Mouse (Mus musculus) layer of hippocampus, postnatal 10 days (tissue): Measurements from ENCODE around the gene Bhlhe40. TPM values are rescaled to one million over a fixed set of nuclear protein-coding genes. Genes with fewer than 3 reads are reported as not detected.

Experiments used
- DNase-seq, 2 experiments: peaks; one replicate each; pipeline ENCODE4 v3.0.0; 2021; ENCODE audit warnings: low spot score in 2 of 2
- total RNA-seq, 2 experiments: library from RNA; stranded (reverse); gene quantifications; 2 replicates each; pipeline ENCODE4 v1.2.3; 2021

Bhlhe40 gene
- total RNA-seq, 2 experiments from 2014 or later, result 36.9 to 49.7 TPM

DNA sequence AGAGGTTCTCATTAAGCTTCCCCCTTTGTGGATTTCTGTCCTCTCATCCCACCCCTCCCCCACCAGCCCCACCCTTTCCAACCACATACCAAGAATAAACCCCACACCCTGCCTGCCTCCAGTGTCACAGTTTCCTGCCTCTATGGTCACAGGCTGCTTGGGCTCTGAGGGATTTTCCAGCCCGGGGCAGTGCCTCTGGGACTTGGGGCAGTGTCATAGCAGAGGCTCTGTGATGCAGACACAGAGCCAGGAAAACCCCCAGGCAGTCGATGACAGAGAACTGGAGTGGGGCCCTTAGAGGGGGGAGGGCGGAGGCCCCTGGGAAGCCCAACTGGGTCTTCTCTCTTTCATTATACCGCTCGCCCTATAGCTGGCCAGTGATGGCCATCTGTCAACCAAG is 27.9 kb downstream of the Bhlhe40 start:
- DNase-seq, result no peak

GRCm38 (mm10) chr6:108692986-108693385 is 32.6 kb downstream of the Bhlhe40 start:
- DNase-seq, result no peak

GRCm38 (mm10) chr6:108694965-108695724 is 34.7 kb downstream of the Bhlhe40 start:
- DNase-seq, result no peak

GRCm38 (mm10) chr6:108695844-108696821 is 35.7 kb downstream of the Bhlhe40 start:
- DNase-seq, result no peak

- no peak for DNase-seq
Measured at GRCm38 (mm10) chr6:108696822-108697202, 36.4 kb downstream of the Bhlhe40 start.

DNA sequence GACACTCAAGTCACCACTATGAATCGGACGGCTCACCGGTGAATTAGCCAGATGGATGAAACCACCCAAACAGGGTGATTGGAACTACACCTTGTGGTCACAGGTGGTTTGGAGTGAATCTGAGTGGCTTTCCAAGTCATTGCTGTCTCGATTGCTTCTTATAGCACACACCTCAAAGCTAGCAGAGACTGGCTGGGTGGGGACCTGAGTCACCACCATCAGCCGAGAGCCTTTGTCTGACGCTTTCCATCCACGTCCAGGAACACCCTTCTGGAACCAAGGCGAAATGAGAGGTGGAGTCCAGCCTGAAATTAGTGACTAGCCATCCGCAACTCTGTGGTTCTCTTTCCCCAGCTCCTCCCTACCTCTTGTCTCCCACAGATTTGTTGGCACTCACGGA is 36.9 kb downstream of the Bhlhe40 start:
- DNase-seq, result no peak

DNA sequence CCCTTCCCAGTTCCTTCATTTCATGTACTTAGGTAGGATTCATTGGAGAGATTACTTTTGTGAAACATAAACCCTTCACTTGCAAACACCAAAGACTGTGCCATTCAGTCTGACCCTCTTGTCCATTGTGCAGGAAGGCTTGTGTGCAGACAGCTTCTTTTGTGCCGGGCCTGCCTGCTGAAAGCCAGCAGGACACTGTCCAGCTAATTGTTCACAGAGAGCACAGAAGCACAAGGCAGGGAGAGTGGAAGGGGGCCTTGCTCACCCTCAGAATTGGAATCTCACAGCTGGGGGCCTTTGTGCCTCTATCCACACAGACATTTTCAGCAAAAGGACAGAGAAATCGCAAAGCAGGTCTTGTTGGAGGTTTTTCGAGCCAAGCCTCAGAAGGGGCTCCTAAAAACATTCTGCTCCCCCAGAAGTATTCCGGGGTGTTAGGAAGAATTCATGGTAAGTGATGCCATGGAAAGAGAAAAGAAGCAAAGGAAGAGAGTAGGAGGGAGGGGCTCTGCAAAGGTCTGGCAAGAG is 38.0 kb downstream of the Bhlhe40 start:
- DNase-seq, result no peak

GRCm38 (mm10) chr6:108699679-108700078 is 39.2 kb downstream of the Bhlhe40 start:
- DNase-seq, result no peak

- peak; percentile 45 to 52 for DNase-seq
Measured at GRCm38 (mm10) chr6:108700638-108701343, 40.4 kb downstream of the Bhlhe40 start.

- DNase-seq, result no peak
Measured at GRCm38 (mm10) chr6:108702648-108703047, 42.2 kb downstream of the Bhlhe40 start.

GRCm38 (mm10) chr6:108703085-108703484 is 42.7 kb downstream of the Bhlhe40 start:
- DNase-seq, result no peak

GRCm38 (mm10) chr6:108704316-108705080 is 44.1 kb downstream of the Bhlhe40 start:
- DNase-seq, result no peak

DNA sequence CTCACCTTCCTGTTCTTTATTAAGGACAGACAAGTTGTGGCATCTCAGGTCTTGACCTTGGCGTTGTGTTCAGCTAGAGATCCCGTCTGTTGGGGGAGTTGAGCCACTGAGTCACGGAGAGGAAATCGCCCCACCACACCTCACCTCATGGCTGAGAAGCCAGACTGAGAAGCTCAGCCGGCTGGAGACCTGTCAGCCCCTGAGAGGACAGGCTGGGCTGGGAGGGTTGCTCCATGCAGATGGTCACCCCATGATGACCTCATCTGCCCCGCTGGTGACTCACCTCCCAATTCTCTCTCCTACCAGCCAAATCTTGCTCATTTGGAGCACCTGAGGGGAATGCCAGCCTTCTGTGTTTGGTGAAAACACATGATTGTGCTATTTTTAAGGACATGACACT is 45.5 kb downstream of the Bhlhe40 start:
- no peak for DNase-seq

DNA sequence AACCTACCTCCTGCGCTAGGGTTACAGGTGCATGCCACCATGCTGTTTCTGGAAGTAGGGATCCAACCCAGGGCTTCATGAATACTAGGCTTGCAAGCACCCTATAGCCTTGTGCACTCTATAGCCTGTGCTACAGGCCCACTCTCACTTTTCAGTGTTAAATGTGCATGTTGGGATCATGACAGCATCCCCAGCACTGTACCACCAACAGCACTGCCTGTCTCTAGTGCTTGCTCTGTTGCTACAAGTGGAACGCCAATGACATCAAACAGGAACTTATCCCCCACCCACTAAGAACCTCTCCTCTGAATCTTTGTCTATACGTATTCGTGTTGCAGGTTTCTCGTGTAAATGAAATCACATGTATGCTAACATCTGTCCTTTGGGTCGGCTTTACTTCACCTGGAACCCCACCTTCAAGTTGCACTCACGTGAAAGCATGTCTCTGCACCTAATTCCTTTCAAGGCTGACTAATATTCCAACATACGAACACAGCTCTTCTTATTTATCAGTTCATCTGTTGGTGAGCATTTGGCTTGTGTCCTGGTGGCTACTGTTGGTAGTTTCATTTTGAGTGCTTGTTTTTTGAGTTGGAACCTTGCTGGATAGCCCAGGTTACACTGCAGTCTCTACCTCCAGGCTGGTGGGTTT is 46.7 kb downstream of the Bhlhe40 start:
- no peak for DNase-seq

- DNase-seq, result no peak
Measured at GRCm38 (mm10) chr6:108709131-108709470, 48.7 kb downstream of the Bhlhe40 start.

- peak; percentile 73 to 80 for DNase-seq
Measured at GRCm38 (mm10) chr6:108709471-108710231, 49.2 kb downstream of the Bhlhe40 start.

- no peak for DNase-seq
Measured at GRCm38 (mm10) chr6:108710667-108711066, 50.2 kb downstream of the Bhlhe40 start.

- no peak for DNase-seq
Measured at GRCm38 (mm10) chr6:108711192-108711964, 50.9 kb downstream of the Bhlhe40 start.

DNA sequence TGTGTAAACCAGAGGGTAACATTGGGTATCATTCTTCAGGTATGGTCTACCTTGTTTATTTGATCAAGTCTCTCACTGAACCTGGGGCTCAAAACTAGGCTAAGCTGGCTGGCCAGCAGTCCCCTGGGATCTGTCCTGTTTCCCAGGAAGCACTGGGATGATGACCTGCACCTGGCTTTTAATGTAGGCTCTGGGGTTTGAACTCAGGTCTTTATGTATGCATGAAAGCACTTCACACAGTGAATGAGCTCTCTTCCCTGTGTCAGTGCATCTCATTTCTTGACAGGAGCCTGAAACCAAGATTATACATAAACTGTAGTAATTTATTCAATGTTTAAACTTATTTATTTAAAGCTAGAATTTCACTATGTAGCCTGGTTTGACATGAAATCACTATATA is 51.7 kb downstream of the Bhlhe40 start:
- no peak for DNase-seq
